Mouse (Mus musculus) spleen, postnatal 0 days (tissue): ENCODE data around the gene Rpgrip1. TPM values are rescaled to one million over a fixed set of nuclear protein-coding genes. Genes with fewer than 3 reads are reported as not detected.

Source experiments
- polyA plus RNA-seq: library from polyadenylated mRNA; unstranded; fragments of >200 nt; fragmentation: Nextera tagmentation; extraction: Ambion mirVana; gene quantifications from 2 replicates; pipeline ENCODE4 v1.2.1, GENCODE M21; 2015

Rpgrip1 gene
- 74.6 and 76.8 TPM in 2 replicates for polyA plus RNA-seq

DNA sequence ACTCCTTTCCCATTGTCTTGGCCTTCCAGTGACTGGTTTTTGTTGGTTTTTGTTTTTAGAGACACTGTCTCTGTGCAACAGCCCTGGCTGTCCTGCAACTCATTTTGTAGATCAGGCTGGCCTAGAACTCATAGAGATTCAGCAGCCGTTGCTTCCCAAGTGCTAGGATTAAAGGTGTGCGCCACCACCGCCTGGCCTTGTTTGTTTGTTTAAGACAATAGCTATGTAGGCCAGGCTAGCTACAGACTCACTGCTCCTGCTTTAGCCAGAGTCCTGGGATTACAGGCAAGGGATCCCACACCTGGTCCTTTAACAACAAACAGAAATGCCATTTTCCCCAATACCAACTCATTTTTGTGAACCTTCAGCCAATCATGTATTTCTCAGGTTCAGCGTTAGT lies at the start of gene Rpgrip1:
Gene Rpgrip1, plus strand, starts transcription at position 359 of the 400 bp plus-strand sequence.

DNA sequence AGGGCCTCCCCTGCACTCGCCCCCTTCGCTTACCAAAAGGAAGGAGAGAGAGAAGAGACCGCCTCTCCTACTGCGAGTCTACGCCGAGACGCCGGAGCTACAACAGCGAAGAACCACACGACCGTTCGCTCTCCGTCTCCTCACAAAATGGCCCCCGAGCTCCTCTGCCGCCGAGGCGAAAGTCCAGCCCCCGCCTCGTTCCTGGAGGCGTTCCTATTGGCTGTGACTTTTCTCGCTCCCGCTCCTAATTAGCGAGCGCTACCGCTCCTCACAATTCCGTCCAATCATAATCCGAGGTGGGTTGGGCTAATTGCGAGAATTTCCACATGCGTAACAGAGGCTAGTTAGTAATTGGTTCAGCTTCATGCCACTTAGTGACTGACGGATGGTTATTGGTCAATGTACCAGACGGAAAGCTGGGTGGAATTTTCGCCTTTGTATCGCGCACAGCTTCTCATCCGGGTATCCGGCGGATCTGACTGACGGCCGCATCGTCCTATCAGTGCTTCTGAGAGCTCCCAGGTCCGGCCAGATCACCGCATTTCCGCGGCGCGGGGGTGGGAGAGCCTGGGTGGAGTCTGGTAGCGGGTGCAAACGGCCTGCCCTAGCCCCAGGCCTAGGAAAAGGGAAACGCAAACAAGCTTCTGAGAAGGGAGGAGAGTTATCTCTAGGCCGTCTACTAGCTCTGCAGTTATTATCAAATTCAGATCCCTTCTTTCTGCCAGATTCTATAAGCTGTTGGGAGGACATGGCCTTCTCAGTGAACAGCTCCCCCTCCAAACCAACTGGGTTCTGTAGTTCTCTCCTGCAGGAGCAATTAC lies 6.4 kb upstream of the Rpgrip1 start, which contains the start of gene Hnrnpc:
Gene Hnrnpc, minus strand, starts transcription at position 173 of the 821 bp plus-strand sequence.

DNA sequence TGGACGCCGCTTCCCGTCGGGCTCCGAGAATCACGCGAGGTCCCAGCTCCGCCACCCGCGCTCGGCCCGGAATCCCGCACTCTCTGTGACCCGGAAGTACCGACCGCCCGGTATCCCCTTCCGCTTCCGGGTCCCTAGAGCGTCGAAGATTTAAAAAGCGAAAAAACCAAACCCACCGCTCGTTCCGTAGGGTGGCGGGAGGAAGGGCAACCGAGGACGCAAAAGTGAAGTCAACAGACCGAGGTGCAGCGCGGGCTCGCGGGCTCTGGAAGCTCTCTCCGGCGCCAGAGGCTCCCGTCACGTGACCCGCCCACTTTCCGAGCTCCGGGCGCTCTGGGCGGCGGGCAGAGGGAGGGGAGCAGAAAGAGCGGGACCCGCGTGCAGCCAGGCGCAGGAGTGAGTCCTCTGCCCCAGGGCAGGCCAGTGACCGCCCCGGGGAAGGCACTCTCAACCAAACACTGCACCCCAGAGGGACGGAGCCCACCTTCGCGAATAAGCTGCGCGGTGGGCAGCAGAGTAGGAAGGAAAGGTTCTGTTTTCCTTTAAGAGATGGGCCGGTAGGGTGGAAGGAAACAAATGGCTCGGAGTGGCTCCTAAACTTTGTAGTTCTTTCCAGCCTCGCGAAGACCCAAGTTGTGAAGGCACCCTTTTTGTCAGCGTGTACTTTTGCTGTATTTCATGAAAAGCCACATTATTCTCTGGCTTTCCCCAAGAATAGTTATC lies 86.8 kb downstream of the Rpgrip1 start, which contains the start of gene Supt16:
Gene Supt16, minus strand, starts transcription at position 261 of the 723 bp plus-strand sequence.

Other genes with a start within 250 kb of the Rpgrip1 start
- gene Mettl17, start 225.9 kb upstream of the Rpgrip1 start, polyA plus RNA-seq = 13.1 and 19.9 TPM in 2 replicates
- 0.06 and 0.12 TPM in 2 replicates for gene Slc39a2, start 217.8 kb upstream of the Rpgrip1 start, polyA plus RNA-seq
- gene Ndrg2, start 196.5 kb upstream of the Rpgrip1 start, polyA plus RNA-seq = 13.6 and 17.2 TPM in 2 replicates
- not detected in 2 replicates for gene Tppp2, start 192.3 kb upstream of the Rpgrip1 start, polyA plus RNA-seq
- gene Rnase13, start 187.9 kb upstream of the Rpgrip1 start, polyA plus RNA-seq = not detected in 2 replicates
- gene Arhgef40, start 126.0 kb upstream of the Rpgrip1 start, polyA plus RNA-seq = 23.0 and 28.9 TPM in 2 replicates
- gene Tmem253, start 95.0 kb upstream of the Rpgrip1 start, polyA plus RNA-seq = 0.63 and 0.85 TPM in 2 replicates
- gene Zfp219, start 90.0 kb upstream of the Rpgrip1 start, polyA plus RNA-seq = 12.1 and 12.5 TPM in 2 replicates
- gene Olfr221, start 68.2 kb upstream of the Rpgrip1 start, polyA plus RNA-seq = not detected in 2 replicates
- gene Hnrnpc, start 6.7 kb upstream of the Rpgrip1 start, polyA plus RNA-seq = 248 and 264 TPM in 2 replicates
- 45.3 and 48.2 TPM in 2 replicates for gene Supt16, start 86.7 kb downstream of the Rpgrip1 start, polyA plus RNA-seq
- 20.6 and 24.0 TPM in 2 replicates for gene Chd8, start 147.1 kb downstream of the Rpgrip1 start, polyA plus RNA-seq
- 17.4 and 18.6 TPM in 2 replicates for gene Tox4, start 168.4 kb downstream of the Rpgrip1 start, polyA plus RNA-seq
- gene Rab2b, start 168.8 kb downstream of the Rpgrip1 start, polyA plus RNA-seq = 5.4 and 7.6 TPM in 2 replicates
- gene Mettl3, start 194.4 kb downstream of the Rpgrip1 start, polyA plus RNA-seq = 22.5 and 23.3 TPM in 2 replicates
- gene Sall2, start 218.1 kb downstream of the Rpgrip1 start, polyA plus RNA-seq = 3.2 and 5.2 TPM in 2 replicates
- not detected in 2 replicates for gene Olfr1513, start 245.7 kb downstream of the Rpgrip1 start, polyA plus RNA-seq